Mouse (Mus musculus) limb, embryonic 10.5 days (tissue): ENCODE data around the gene Grid1. TPM values are rescaled to one million over a fixed set of nuclear protein-coding genes. Genes with fewer than 3 reads are reported as not detected.
A peak's percentile ranks its signal among the peaks of the same experiment; 100 is the strongest.

ENCODE experiments used
- DNase-seq: peaks from one replicate; pipeline ENCODE4 v3.0.0-alpha.2; 2017; ENCODE audit warnings: low spot score
- H3K27ac ChIP-seq: fragments of 300-500 bp; sonication (generic); 2 replicates; pipeline ENCODE4 v1.5.1; 2016; ENCODE audit warnings: mild to moderate bottlenecking
- H3K27me3 ChIP-seq: fragments of 300-500 bp; sonication (generic); 2 replicates; pipeline ENCODE4 v1.6.1; 2016; ENCODE audit warnings: low read depth, mild to moderate bottlenecking; ENCODE audit not compliant: poor library complexity, severe bottlenecking
- H3K36me3 ChIP-seq: fragments of 300-500 bp; sonication (generic); 2 replicates; pipeline ENCODE4 v1.6.1; 2016; ENCODE audit warnings: mild to moderate bottlenecking, moderate library complexity
- H3K4me1 ChIP-seq: fragments of 300-500 bp; sonication (generic); 2 replicates; pipeline ENCODE4 v1.6.1; 2016
- H3K4me3 ChIP-seq: fragments of 300-500 bp; sonication (generic); 2 replicates; pipeline ENCODE4 v1.5.1; 2016; ENCODE audit warnings: mild to moderate bottlenecking, moderate library complexity
- H3K9me3 ChIP-seq: fragments of 300-500 bp; sonication (generic); replicated peaks from 2 replicates; pipeline ENCODE4 v1.6.1; 2016; ENCODE audit warnings: mild to moderate bottlenecking
- WGBS: fragments of 180-500 bp; shearing (Covaris S2); methylation state at CpG from one replicate; pipeline ENCODE4 v1.1.7; 2016; 5-methylcytosine and 5-hydroxymethylcytosine counted together
- polyA plus RNA-seq: library from polyadenylated mRNA; unstranded; fragments of >200 nt; fragmentation: Nextera tagmentation; extraction: Ambion mirVana; gene quantifications from 2 replicates; pipeline ENCODE4 v1.2.1, GENCODE M21; 2016

Grid1 gene
- polyA plus RNA-seq, 1 experiment from 2014 or later, result 0.05 TPM

- Histone ChIP-seq H3K36me3 (no peaks in the 10 kb centered on the region), H3K27me3 (peaks cover 33% of the 10 kb centered on the region), H3K9me3 (no peaks in the 10 kb centered on the region), H3K4me1 (peaks cover 10% of the 10 kb centered on the region), H3K27ac (no peak overlapping the region), H3K4me3 (peak overlapping the region; percentile 49)
- DNase-seq, result peak; percentile 65
- 7% methylated on average over 33 of the region's 33 CpGs for WGBS
Measured at GRCm38 (mm10) chr14:34896253-34896982, 76.5 kb downstream of the Grid1 start.

GRCm38 (mm10) chr14:34903854-34904253 lies 83.9 kb downstream of the Grid1 start:
- 78% methylated on average over 4 of the region's 4 CpGs for WGBS
- H3K27me3 ChIP-seq, result no peaks in the 10 kb centered on the region
- peaks cover under 1% of the 10 kb centered on the region; the same call in 1 of the 2 replicates for H3K4me1 ChIP-seq
- H3K4me3 ChIP-seq, result no peak overlapping the region
- no peaks in the 10 kb centered on the region for H3K36me3 ChIP-seq
- no peaks in the 10 kb centered on the region for H3K9me3 ChIP-seq
- DNase-seq, result no peak
- no peak overlapping the region for H3K27ac ChIP-seq

GRCm38 (mm10) chr14:34905697-34906096 lies 85.8 kb downstream of the Grid1 start:
- no peaks in the 10 kb centered on the region for H3K36me3 ChIP-seq
- no peak overlapping the region for H3K4me3 ChIP-seq
- DNase-seq, result no peak
- no peaks in the 10 kb centered on the region for H3K9me3 ChIP-seq
- peaks cover 3% of the 10 kb centered on the region; the same call in 1 of the 2 replicates for H3K4me1 ChIP-seq
- H3K27me3 ChIP-seq, result no peaks in the 10 kb centered on the region
- no peak overlapping the region for H3K27ac ChIP-seq
- 71% methylated on average over 2 of the region's 2 CpGs for WGBS

DNA sequence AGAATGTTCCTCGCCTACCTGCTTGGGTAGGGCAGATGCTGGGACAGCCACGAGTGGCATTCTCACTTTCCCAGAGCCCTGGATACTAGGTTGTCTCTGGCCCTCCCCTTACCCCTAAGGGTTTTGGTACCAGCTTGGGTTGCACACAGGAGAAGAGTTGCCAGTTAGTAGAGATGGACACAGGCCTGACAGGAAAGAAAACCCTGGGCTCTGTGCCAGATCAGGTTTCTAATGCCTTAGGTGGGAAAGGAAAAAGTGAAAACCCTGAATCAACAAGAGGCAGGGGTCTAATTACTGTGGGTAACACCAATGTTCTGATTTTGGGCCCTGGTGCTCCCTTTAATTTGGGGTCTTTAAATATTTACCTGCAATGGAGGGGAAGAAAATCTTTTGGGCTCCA lies 88.5 kb downstream of the Grid1 start:
- no peaks in the 10 kb centered on the region for H3K27me3 ChIP-seq
- H3K4me3 ChIP-seq, result no peak overlapping the region
- H3K27ac ChIP-seq, result no peak overlapping the region
- H3K36me3 ChIP-seq, result no peaks in the 10 kb centered on the region
- 67% methylated on average over 2 of the region's 2 CpGs for WGBS
- DNase-seq, result no peak
- H3K4me1 ChIP-seq, result peaks cover 3% of the 10 kb centered on the region; the same call in 1 of the 2 replicates
- H3K9me3 ChIP-seq, result no peaks in the 10 kb centered on the region

GRCm38 (mm10) chr14:34908804-34909203 lies 88.9 kb downstream of the Grid1 start:
- Histone ChIP-seq H3K4me1 (peaks cover 3% of the 10 kb centered on the region; the same call in 1 of the 2 replicates), H3K36me3 (no peaks in the 10 kb centered on the region), H3K27me3 (no peaks in the 10 kb centered on the region), H3K27ac (no peak overlapping the region), H3K9me3 (no peaks in the 10 kb centered on the region), H3K4me3 (no peak overlapping the region)
- 51% methylated on average over 4 of the region's 4 CpGs for WGBS
- no peak for DNase-seq

DNA sequence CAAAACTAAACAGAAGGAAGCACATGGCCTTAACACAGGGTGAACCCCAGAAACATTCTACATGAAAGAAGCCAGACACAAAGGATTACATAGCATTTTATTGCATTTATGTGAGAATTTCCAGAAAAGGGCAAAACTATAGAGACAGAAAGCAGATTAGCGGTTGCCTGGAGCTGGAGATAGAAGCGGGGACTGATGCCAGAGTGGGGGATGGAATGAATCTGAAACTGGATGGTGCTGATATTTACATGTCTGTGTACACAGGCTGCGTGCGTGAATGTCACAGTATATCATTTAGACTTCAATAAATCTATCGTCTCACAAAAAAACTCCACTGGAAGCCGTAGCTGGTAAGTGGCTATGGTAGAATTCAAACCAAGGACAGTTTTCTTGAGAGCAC lies 96.4 kb downstream of the Grid1 start:
- H3K4me1 ChIP-seq, result no peaks in the 10 kb centered on the region

DNA sequence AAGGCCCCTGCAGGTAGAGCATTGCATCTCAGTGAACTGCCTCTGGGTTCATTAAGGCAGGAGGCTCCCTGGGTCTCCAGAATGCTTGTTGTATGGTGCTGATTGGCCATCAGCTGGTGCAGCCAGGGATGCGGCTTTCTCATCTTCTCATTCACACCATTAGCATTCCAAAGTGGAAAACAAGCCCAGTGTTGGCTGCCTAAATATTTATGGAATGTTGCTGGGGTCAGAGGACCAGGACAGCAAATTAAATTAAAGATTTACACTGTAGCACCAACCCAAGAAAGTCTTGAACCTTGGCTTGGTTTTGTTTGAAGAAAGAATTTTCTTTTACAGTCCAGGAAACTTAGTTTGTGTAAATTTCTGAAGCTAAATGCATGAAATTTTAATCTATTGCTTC lies 97.2 kb downstream of the Grid1 start:
- 54% methylated on average over 1 of the region's 1 CpGs for WGBS
- no peaks in the 10 kb centered on the region for H3K27me3 ChIP-seq
- no peak overlapping the region for H3K4me3 ChIP-seq
- H3K27ac ChIP-seq, result no peak overlapping the region
- no peaks in the 10 kb centered on the region for H3K4me1 ChIP-seq
- no peaks in the 10 kb centered on the region for H3K9me3 ChIP-seq
- DNase-seq, result no peak
- no peaks in the 10 kb centered on the region for H3K36me3 ChIP-seq

More for the DNA sequence above, 96.4 kb downstream of the Grid1 start:
- Histone ChIP-seq H3K4me3 (no peak overlapping the region), H3K27me3 (no peaks in the 10 kb centered on the region), H3K36me3 (no peaks in the 10 kb centered on the region), H3K27ac (no peak overlapping the region), H3K9me3 (no peaks in the 10 kb centered on the region)
- 92% methylated on average over 6 of the region's 6 CpGs for WGBS
- DNase-seq, result no peak

DNA sequence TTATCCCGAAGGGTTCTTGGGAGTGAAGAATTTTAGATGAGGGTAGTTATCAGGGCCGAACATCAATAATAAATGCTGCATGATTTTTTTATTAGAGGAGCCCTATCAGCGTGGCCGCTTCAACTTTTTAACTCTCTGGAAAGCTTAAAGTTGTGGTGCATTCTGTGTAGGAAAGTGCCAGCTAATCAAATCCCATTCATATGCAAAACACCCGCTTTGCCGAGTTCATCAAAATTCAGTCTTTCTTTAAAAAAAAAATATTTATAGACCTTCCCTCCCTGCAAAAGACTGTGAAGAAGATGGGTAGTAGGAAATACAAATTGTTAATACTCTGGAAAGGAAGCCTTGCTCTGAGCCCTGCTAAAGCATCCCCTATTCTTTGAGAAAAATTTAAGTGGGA lies 99.3 kb downstream of the Grid1 start:
- Histone ChIP-seq H3K4me3 (no peak overlapping the region), H3K4me1 (no peaks in the 10 kb centered on the region), H3K27me3 (no peaks in the 10 kb centered on the region), H3K9me3 (no peaks in the 10 kb centered on the region), H3K27ac (no peak overlapping the region), H3K36me3 (no peaks in the 10 kb centered on the region)
- 86% methylated on average over 6 of the region's 6 CpGs for WGBS
- DNase-seq, result no peak

GRCm38 (mm10) chr14:34921265-34921664 lies 101.4 kb downstream of the Grid1 start:
- H3K27ac ChIP-seq, result no peak overlapping the region
- no peaks in the 10 kb centered on the region for H3K27me3 ChIP-seq
- H3K9me3 ChIP-seq, result no peaks in the 10 kb centered on the region
- DNase-seq, result no peak
- no peaks in the 10 kb centered on the region for H3K36me3 ChIP-seq
- 78% methylated on average over 9 of the region's 9 CpGs for WGBS
- H3K4me1 ChIP-seq, result no peaks in the 10 kb centered on the region
- H3K4me3 ChIP-seq, result no peak overlapping the region

- Histone ChIP-seq H3K9me3 (no peaks in the 10 kb centered on the region), H3K4me3 (no peak overlapping the region), H3K36me3 (no peaks in the 10 kb centered on the region), H3K27me3 (no peaks in the 10 kb centered on the region), H3K27ac (no peak overlapping the region), H3K4me1 (no peaks in the 10 kb centered on the region)
- no peak for DNase-seq
- 81% methylated on average over 5 of the region's 5 CpGs for WGBS
Measured at GRCm38 (mm10) chr14:34925021-34925420, 105.1 kb downstream of the Grid1 start.

DNA sequence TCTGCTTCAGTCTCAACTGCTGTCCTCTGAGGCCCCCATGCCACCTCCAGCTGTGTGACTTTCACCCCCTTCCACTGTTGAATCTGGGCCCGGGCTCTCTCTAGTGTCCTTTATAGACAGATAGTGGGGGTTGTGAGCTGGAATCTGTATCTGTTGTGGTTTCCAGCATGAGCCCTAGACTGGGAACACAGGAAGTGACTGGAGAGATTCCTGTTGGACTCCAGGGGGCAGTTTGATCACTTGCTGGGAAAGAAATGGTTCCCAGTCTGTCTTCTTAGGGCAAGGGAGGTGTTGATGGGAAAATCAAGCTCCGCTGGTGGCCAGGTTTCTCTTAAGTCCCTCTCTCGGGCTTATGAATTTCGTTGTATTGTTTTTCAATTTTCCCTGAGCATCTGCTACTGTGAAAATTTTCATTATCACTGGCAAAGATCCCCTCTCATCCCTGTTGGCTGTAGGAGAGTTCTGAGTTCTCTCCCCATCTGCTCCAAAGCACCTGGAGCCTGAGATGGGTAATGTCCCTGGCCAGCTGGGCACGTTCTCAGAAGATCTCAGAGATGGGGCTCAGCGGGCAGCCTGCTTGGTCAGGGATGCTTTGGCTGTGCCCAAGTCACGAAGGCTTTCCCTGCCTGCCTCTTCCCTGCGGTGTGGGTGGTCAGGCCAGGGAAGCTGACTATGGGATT lies 110.3 kb downstream of the Grid1 start:
- 87% methylated on average over 8 of the region's 8 CpGs for WGBS
- Histone ChIP-seq H3K4me1 (no peaks in the 10 kb centered on the region), H3K9me3 (no peaks in the 10 kb centered on the region), H3K27ac (no peak overlapping the region), H3K4me3 (no peak overlapping the region), H3K27me3 (no peaks in the 10 kb centered on the region), H3K36me3 (no peaks in the 10 kb centered on the region)
- no peak for DNase-seq

- Histone ChIP-seq H3K27ac (no peak overlapping the region), H3K4me1 (peaks cover 9% of the 10 kb centered on the region; the same call in 1 of the 2 replicates), H3K36me3 (no peaks in the 10 kb centered on the region), H3K4me3 (no peak overlapping the region), H3K27me3 (peaks cover 23% of the 10 kb centered on the region; the same call in 1 of the 2 replicates), H3K9me3 (no peaks in the 10 kb centered on the region)
- 45% methylated on average over 4 of the region's 4 CpGs for WGBS
- DNase-seq, result no peak
Measured at GRCm38 (mm10) chr14:34933197-34933596, 113.3 kb downstream of the Grid1 start.

- Histone ChIP-seq H3K36me3 (no peaks in the 10 kb centered on the region), H3K4me3 (peak overlapping the region; percentile 17; the same call in 1 of the 2 replicates), H3K27me3 (peaks cover 25% of the 10 kb centered on the region; the same call in 1 of the 2 replicates), H3K27ac (no peak overlapping the region), H3K9me3 (no peaks in the 10 kb centered on the region), H3K4me1 (peaks cover 9% of the 10 kb centered on the region; the same call in 1 of the 2 replicates)
- 39% methylated on average over 13 of the region's 13 CpGs for WGBS
- no peak for DNase-seq
Measured at GRCm38 (mm10) chr14:34936192-34936770, 116.4 kb downstream of the Grid1 start.
